Comparison of ENCODE assay signal across 9 mouse cellular contexts in genomic region chr7:44653773-44654172, GRCm38 (mm10). TPM values are rescaled to one million over a fixed set of nuclear protein-coding genes. Genes with fewer than 3 reads are reported as not detected.
A peak's percentile ranks its signal among the peaks of the same experiment; 100 is the strongest.
DNase-seq lines count a peak whose midpoint lies in the region; ATAC-seq and TF ChIP-seq lines count a peak whose summit lies in the region.
"Had no signal": no experiment of that assay in that cellular context is flagged by ENCODE, and none has a peak within 500 bp of the region (broad histone marks: within the 10 kb centered on the region; RNA-seq: fewer than 3 reads in every experiment).

No protein-coding gene starts in this region.

- peak; percentile 48 for TF ChIP-seq CTCF in midbrain, postnatal 0 days (IDR thresholded peaks at IDR 0.05)

- peak; percentile 42 for DNase-seq in embryo, embryonic 10.5 days (ENCODE audit: low spot score)
- no peak for DNase-seq in embryo, embryonic 11 days
- no peak for DNase-seq in midbrain, postnatal 0 days (ENCODE audit: low spot score)
- peak; percentile 9 for DNase-seq in thymus, postnatal 25 days
- no peak for DNase-seq in layer of hippocampus, adult 8-10 months (ENCODE audit: low spot score in 2 of 2)
- DNase-seq in layer of hippocampus, adult 9-10 months (ENCODE audit: low spot score), result no peak

- no peak overlapping the region for H3K9ac ChIP-seq in midbrain, postnatal 0 days (replicated peaks; ENCODE audit: low read length, poor library complexity, severe bottlenecking)
- H3K9ac ChIP-seq in midbrain, embryonic 13.5 days (replicated peaks), result no peak overlapping the region
- H3K9ac ChIP-seq: midbrain, embryonic 12.5 days had no signal

- no peak overlapping the region for H3K4me2 ChIP-seq in midbrain, postnatal 0 days (ENCODE audit: low read depth, low read length, poor library complexity, severe bottlenecking)
- no peak overlapping the region for H3K4me2 ChIP-seq in midbrain, embryonic 13.5 days (replicated peaks)
- H3K4me2 ChIP-seq: midbrain, embryonic 12.5 days had no signal

- H3K9me3 ChIP-seq in midbrain, postnatal 0 days (ENCODE audit: low read length), result no peaks in the 10 kb centered on the region
- no peaks in the 10 kb centered on the region for H3K9me3 ChIP-seq in midbrain, embryonic 13.5 days
- H3K9me3 ChIP-seq: midbrain, embryonic 12.5 days had no signal

- no peaks in the 10 kb centered on the region for H3K36me3 ChIP-seq in midbrain, postnatal 0 days (ENCODE audit: insufficient read depth, low read length)
- H3K36me3 ChIP-seq in midbrain, embryonic 13.5 days, result no peaks in the 10 kb centered on the region
- H3K36me3 ChIP-seq: midbrain, embryonic 12.5 days had no signal

- WGBS in midbrain, postnatal 0 days, result 52% methylated on average over 8 of the region's 8 CpGs
- WGBS in midbrain, embryonic 13.5 days, result 53% methylated on average over 8 of the region's 8 CpGs

- H3K27ac ChIP-seq in midbrain, postnatal 0 days (ENCODE audit: low read depth, low read length), result no peak overlapping the region
- H3K27ac ChIP-seq in midbrain, embryonic 13.5 days, result no peak overlapping the region
- H3K27ac ChIP-seq: midbrain, embryonic 12.5 days had no signal

- H3K4me3 ChIP-seq in midbrain, postnatal 0 days (ENCODE audit: low read depth, low read length), result no peak overlapping the region
- H3K4me3 ChIP-seq in midbrain, embryonic 13.5 days (replicated peaks), result no peak overlapping the region
- H3K4me3 ChIP-seq: midbrain, embryonic 12.5 days had no signal

- ATAC-seq in midbrain, postnatal 0 days (ENCODE audit: low FRiP score), result no peak
- no peak for ATAC-seq in midbrain, embryonic 13.5 days
- ATAC-seq in common myeloid progenitor, adult 5-6 weeks (replicated peaks; ENCODE audit: low read depth, poor library complexity, severe bottlenecking), result peak; percentile 62

- H3K4me1 ChIP-seq in midbrain, postnatal 0 days (ENCODE audit: insufficient read depth, low read length), result no peaks in the 10 kb centered on the region
- H3K4me1 ChIP-seq in midbrain, embryonic 13.5 days (replicated peaks), result no peaks in the 10 kb centered on the region
- H3K4me1 ChIP-seq: midbrain, embryonic 12.5 days had no signal

- no peaks in the 10 kb centered on the region for H3K27me3 ChIP-seq in midbrain, postnatal 0 days (ENCODE audit: insufficient read depth, low read length)
- peaks cover 9% of the 10 kb centered on the region; the same call in 1 of the 2 replicates for H3K27me3 ChIP-seq in midbrain, embryonic 13.5 days

RNA-seq across cellular contexts. Expression of gene Myh14, which starts 16.9 kb away (rescaled TPM):
- total RNA-seq in midbrain, postnatal 0 days (2014; rRNA removed), result 8.8 and 11.0 TPM in 2 replicates
- polyA plus RNA-seq in midbrain, postnatal 0 days (2015; fragmentation: Nextera tagmentation; extraction: Ambion mirVana), result 6.9 and 7.9 TPM in 2 replicates
- 0.84 and 1.2 TPM in 2 replicates for polyA plus RNA-seq in midbrain, embryonic 13.5 days (2015; fragmentation: Nextera tagmentation; extraction: Ambion mirVana)
- total RNA-seq in common myeloid progenitor, adult 5-6 weeks (2017), result not detected in 2 replicates
- total RNA-seq in layer of hippocampus, adult 8-10 months (2022), result 10 to 100 TPM; 26.6 to 36.6 (median 32.8) TPM

RNA-seq across cellular contexts. Expression of gene Izumo2, which starts 54.8 kb away (rescaled TPM):
- not detected in 2 replicates for total RNA-seq in midbrain, postnatal 0 days (2014; rRNA removed)
- polyA plus RNA-seq in midbrain, postnatal 0 days (2015; fragmentation: Nextera tagmentation; extraction: Ambion mirVana), result not detected in 2 replicates
- polyA plus RNA-seq in midbrain, embryonic 13.5 days (2015; fragmentation: Nextera tagmentation; extraction: Ambion mirVana), result not detected in 2 replicates
- total RNA-seq in common myeloid progenitor, adult 5-6 weeks (2017), result not detected in 2 replicates
- total RNA-seq in layer of hippocampus, adult 8-10 months (2022), result not detected
- polyA plus RNA-seq: midbrain, embryonic 12.5 days had no signal

Comparison
In these comparisons a context has a peak if more than half of its experiments do, and no peak if none do; other contexts are left out.
1. DNase-seq: peak in embryo, embryonic 10.5 days (single experiment) and thymus, postnatal 25 days (single experiment); none in embryo, embryonic 11 days (single experiment), midbrain, postnatal 0 days (single experiment), layer of hippocampus, adult 8-10 months (0 of 2) and layer of hippocampus, adult 9-10 months (single experiment).